Comparison of ENCODE assay signal across 8 mouse cellular contexts in genomic region chr1:155972146-155973067, GRCm38 (mm10). TPM values are rescaled to one million over a fixed set of nuclear protein-coding genes. Genes with fewer than 3 reads are reported as not detected.
A peak's percentile ranks its signal among the peaks of the same experiment; 100 is the strongest.
DNase-seq lines count a peak whose midpoint lies in the region; ATAC-seq lines count a peak whose summit lies in the region.

No protein-coding gene starts in this region.

- peak overlapping the region; percentile 94 for H3K27ac ChIP-seq in heart, embryonic 16.5 days (ENCODE audit: low read length)
- H3K27ac ChIP-seq in forebrain, embryonic 16.5 days (ENCODE audit: low read length), result peak overlapping the region; percentile 95
- peak overlapping the region; percentile 98 for H3K27ac ChIP-seq in liver, embryonic 15.5 days (replicated peaks)

- peak overlapping the region; percentile 99 for H3K4me3 ChIP-seq in heart, embryonic 16.5 days (ENCODE audit: low read length)
- H3K4me3 ChIP-seq in forebrain, embryonic 16.5 days (replicated peaks; ENCODE audit: low read length), result peak overlapping the region; percentile 97
- peak overlapping the region; percentile 95 for H3K4me3 ChIP-seq in liver, embryonic 15.5 days (replicated peaks)

- DNase-seq in heart, postnatal 36 days, result no peak
- peak; percentile 36 for DNase-seq in CD4-positive, CD25-positive, alpha-beta regulatory T cell, adult 2 months (ENCODE audit: low read depth, low spot score)
- DNase-seq in retina, embryonic 14.5 days (ENCODE audit: low spot score), result peak; percentile 34

- no peaks in the 10 kb centered on the region for H3K9me3 ChIP-seq in heart, embryonic 16.5 days (replicated peaks; ENCODE audit: control insufficient read depth, low read length)
- H3K9me3 ChIP-seq in forebrain, embryonic 16.5 days (ENCODE audit: control insufficient read depth, low read length), result no peaks in the 10 kb centered on the region
- no peaks in the 10 kb centered on the region for H3K9me3 ChIP-seq in liver, embryonic 15.5 days (replicated peaks)

- peaks cover 11% of the 10 kb centered on the region; the same call in 1 of the 2 replicates for H3K4me1 ChIP-seq in heart, embryonic 16.5 days (ENCODE audit: control insufficient read depth, insufficient read depth, low read length)
- H3K4me1 ChIP-seq in forebrain, embryonic 16.5 days (replicated peaks; ENCODE audit: control insufficient read depth, insufficient read depth, low read length), result peaks cover 15% of the 10 kb centered on the region
- peaks cover 37% of the 10 kb centered on the region for H3K4me1 ChIP-seq in liver, embryonic 15.5 days (replicated peaks)

- peak; percentile 42 for ATAC-seq in heart, embryonic 16.5 days (replicated peaks; ENCODE audit: extremely low read depth, insufficient read depth, low FRiP score)
- ATAC-seq in activated CD4-positive, CD25-positive, alpha-beta regulatory T cell, adult 4 months, result peak; percentile 8
- peak; percentile 60 for ATAC-seq in forebrain, embryonic 16.5 days
- ATAC-seq in liver, embryonic 15.5 days (ENCODE audit: insufficient read depth), result peak; percentile 68
- no peak for ATAC-seq in monocyte, adult 5-6 weeks (replicated peaks; ENCODE audit: insufficient number of reproducible peaks, low FRiP score, low TSS enrichment, poor library complexity, severe bottlenecking)

- H3K36me3 ChIP-seq in heart, embryonic 16.5 days (ENCODE audit: control insufficient read depth, insufficient read depth), result no peaks in the 10 kb centered on the region
- no peaks in the 10 kb centered on the region for H3K36me3 ChIP-seq in forebrain, embryonic 16.5 days (ENCODE audit: control insufficient read depth, insufficient read depth)
- H3K36me3 ChIP-seq in liver, embryonic 15.5 days (replicated peaks), result no peaks in the 10 kb centered on the region

- intact Hi-C loops in heart, postnatal 36 days (cut with DNase I), result loop anchor here (1.0 to 5.0 kb wide), 2 partner anchors 63 to 160 kb away; partner anchors contain the start of genes Qsox1 and Tor1aip2

- H3K9ac ChIP-seq in heart, embryonic 16.5 days (ENCODE audit: low read length), result peak overlapping the region; percentile 99
- H3K9ac ChIP-seq in forebrain, embryonic 16.5 days (replicated peaks; ENCODE audit: low read depth, low read length), result peak overlapping the region; percentile 99
- peak overlapping the region; percentile 100 for H3K9ac ChIP-seq in liver, embryonic 15.5 days

- WGBS in heart, embryonic 16.5 days, result 2% methylated on average over 37 of the region's 51 CpGs
- 2% methylated on average over 38 of the region's 51 CpGs for WGBS in forebrain, embryonic 16.5 days
- WGBS in liver, embryonic 15.5 days (ENCODE audit: insufficient replicate concordance), result under 1% methylated on average over 49 of the region's 51 CpGs

- no peaks in the 10 kb centered on the region for H3K27me3 ChIP-seq in heart, embryonic 16.5 days (ENCODE audit: control insufficient read depth, insufficient read depth, low read length)
- no peaks in the 10 kb centered on the region; the same call in 1 of the 2 replicates for H3K27me3 ChIP-seq in forebrain, embryonic 16.5 days (replicated peaks; ENCODE audit: control insufficient read depth, insufficient read depth, low read length)
- no peaks in the 10 kb centered on the region for H3K27me3 ChIP-seq in liver, embryonic 15.5 days

- peak overlapping the region; percentile 87 for H3K4me2 ChIP-seq in heart, embryonic 16.5 days (ENCODE audit: low read depth, low read length)
- H3K4me2 ChIP-seq in forebrain, embryonic 16.5 days (ENCODE audit: low read length), result peak overlapping the region; percentile 82
- H3K4me2 ChIP-seq in liver, embryonic 15.5 days, result peak overlapping the region; percentile 77

RNA-seq across cellular contexts. Expression of gene Cep350, which starts 0.6 kb away (rescaled TPM):
- 5.1 and 6.6 TPM in 2 replicates for polyA plus RNA-seq in heart, embryonic 16.5 days (2015; fragmentation: Nextera tagmentation; extraction: Ambion mirVana)
- 10 to 100 TPM; 38.0 TPM for total RNA-seq in heart, postnatal 36 days (2021)
- 1 to 10 TPM; 9.6 to 9.7 TPM for polyA plus RNA-seq in activated CD4-positive, CD25-positive, alpha-beta regulatory T cell, adult 4 months (2017; shearing (Covaris generic))
- polyA plus RNA-seq in forebrain, embryonic 16.5 days (2015; fragmentation: Nextera tagmentation; extraction: Ambion mirVana), result 10.3 and 11.4 TPM in 2 replicates
- 5.9 and 6.0 TPM in 2 replicates for polyA plus RNA-seq in liver, embryonic 15.5 days (2015; fragmentation: Nextera tagmentation; extraction: Ambion mirVana)
- 70.9 to 115 TPM (median 84.4 TPM) in 3 replicates for total RNA-seq in monocyte, adult 5-6 weeks (2017)

Comparison
In these comparisons a context has a peak if more than half of its experiments do, and no peak if none do; other contexts are left out.
1. DNase-seq: peak in CD4-positive, CD25-positive, alpha-beta regulatory T cell, adult 2 months (single experiment) and retina, embryonic 14.5 days (single experiment); none in heart, postnatal 36 days (0 of 2).
2. Peak in every context shown above with its lines, with median percentiles within 50 percentile points of each other: H3K27ac ChIP-seq, H3K4me2 ChIP-seq, H3K4me3 ChIP-seq and H3K9ac ChIP-seq.